Mouse (Mus musculus) bone marrow, adult 2 months (tissue): ENCODE results near the gene Npc2.

Experiments
- CTCF ChIP-seq: fragments of 200-500 bp; IDR thresholded peaks from 2 replicates; pipeline ENCODE4 v1.5.1; 2011; ENCODE audit warnings: low read length, control low read depth; ENCODE audit not compliant: control insufficient read depth, insufficient read depth
- POLR2A ChIP-seq: fragments of 200-500 bp; IDR thresholded peaks from 2 replicates; pipeline ENCODE4 v1.6.1; 2011; ENCODE audit warnings: low read depth, mild to moderate bottlenecking, control low read depth, low read length, borderline replicate concordance; ENCODE audit not compliant: control insufficient read depth

- TF ChIP-seq CTCF (no peak), POLR2A (no peak)
Observed at GRCm38 (mm10) chr12:84794647-84795046, 21.7 kb upstream of the Npc2 start.
